Mouse (Mus musculus) MEL (cell line): ENCODE results near the gene Tmeff2. TPM values are rescaled to one million over a fixed set of nuclear protein-coding genes. Genes with fewer than 3 reads are reported as not detected.

ENCODE experiments used
- DNase-seq: peaks from one replicate; pipeline ENCODE4 v3.0.0; 2011; ENCODE audit warnings: low read depth, low spot score
- H3K27ac ChIP-seq: 2 replicates; pipeline ENCODE4 v1.5.1; 2012; ENCODE audit warnings: low read depth, mild to moderate bottlenecking, control low read depth, low read length, moderate library complexity; ENCODE audit not compliant: control insufficient read depth
- H3K27me3 ChIP-seq, 2 experiments: fragments of 150-350 bp in 1 of 2; sonication (generic) in 1 of 2; 2 replicates each; pipeline ENCODE4 v1.6.1; 2012; ENCODE audit warnings: low read length in 2 of 2, mild to moderate bottlenecking in 2 of 2, improper control_type of control experiment in 1 of 2, moderate library complexity in 1 of 2; ENCODE audit not compliant: insufficient read depth in 2 of 2, control insufficient read depth in 1 of 2
- H3K36me3 ChIP-seq, 2 experiments: 2 replicates each; pipeline ENCODE4 v1.6.1; 2012 to 2014; ENCODE audit warnings: low read length in 2 of 2, improper control_type of control experiment in 1 of 2, inconsistent platforms in 1 of 2, mild to moderate bottlenecking in 1 of 2; ENCODE audit not compliant: insufficient read depth in 2 of 2, control insufficient read depth in 1 of 2
- H3K4me1 ChIP-seq, 2 experiments: fragments of 150-350 bp in 1 of 2; sonication (generic) in 1 of 2; 2 replicates each; pipeline ENCODE4 v1.6.1; 2012; ENCODE audit warnings: low read length in 2 of 2, improper control_type of control experiment in 1 of 2, mild to moderate bottlenecking in 1 of 2; ENCODE audit not compliant: insufficient read depth in 2 of 2, control insufficient read depth in 1 of 2
- H3K4me3 ChIP-seq, 2 experiments: fragments of 150-350 bp in 1 of 2; sonication (generic) in 1 of 2; 2 replicates each; pipeline ENCODE4 v1.5.1; 2012; ENCODE audit warnings: low read depth in 2 of 2, low read length in 2 of 2, mild to moderate bottlenecking in 2 of 2, moderate library complexity in 2 of 2, control low read depth in 1 of 2, improper control_type of control experiment in 1 of 2; ENCODE audit not compliant: control insufficient read depth in 1 of 2, insufficient read depth in 1 of 2
- H3K79me2 ChIP-seq: 2 replicates; pipeline ENCODE4 v1.6.1; 2012; ENCODE audit warnings: mild to moderate bottlenecking, low read length, moderate library complexity; ENCODE audit not compliant: control insufficient read depth, poor library complexity, insufficient read depth
- H3K9ac ChIP-seq: 2 replicates; pipeline ENCODE4 v1.6.1; 2012; ENCODE audit warnings: low read depth, mild to moderate bottlenecking, control low read depth, low read length, moderate library complexity; ENCODE audit not compliant: control insufficient read depth, poor library complexity, severe bottlenecking
- H3K9me3 ChIP-seq: fragments of 150-350 bp; sonication (generic); replicated peaks from 2 replicates; pipeline ENCODE4 v1.6.1; 2012; ENCODE audit warnings: mild to moderate bottlenecking, low read length, improper control_type of control experiment, moderate library complexity; ENCODE audit not compliant: insufficient read depth
- E2F4 ChIP-seq: IDR thresholded peaks from 2 replicates; pipeline ENCODE4 v1.6.1; 2011; ENCODE audit warnings: low read depth, low read length, improper control_type of control experiment, borderline replicate concordance
- ETS1 ChIP-seq: IDR thresholded peaks from 2 replicates; pipeline ENCODE4 v1.6.1; 2012; ENCODE audit warnings: low read depth, mild to moderate bottlenecking, inconsistent platforms, low read length, improper control_type of control experiment, moderate library complexity
- JUND ChIP-seq: IDR thresholded peaks from 2 replicates; pipeline ENCODE4 v1.6.1; 2011; ENCODE audit warnings: low read depth, mild to moderate bottlenecking, improper control_type of control experiment, low read length
- KAT2A ChIP-seq: conservative IDR thresholded peaks from 2 replicates; pipeline ENCODE4 v1.6.1; 2012; ENCODE audit warnings: low read depth, low read length, improper control_type of control experiment, inconsistent platforms
- MAFK ChIP-seq: IDR thresholded peaks from 2 replicates; pipeline ENCODE4 v1.6.1; 2011; ENCODE audit warnings: low read depth, mild to moderate bottlenecking, low read length, improper control_type of control experiment, borderline replicate concordance
- MAZ ChIP-seq: IDR thresholded peaks from 2 replicates; pipeline ENCODE4 v1.6.1; 2012; ENCODE audit warnings: low read depth, mild to moderate bottlenecking, inconsistent platforms, low read length, improper control_type of control experiment
- MXI1 ChIP-seq: IDR thresholded peaks from 2 replicates; pipeline ENCODE4 v1.6.1; 2011; ENCODE audit warnings: mild to moderate bottlenecking, low read depth, low read length, improper control_type of control experiment
- NELFE ChIP-seq: IDR thresholded peaks from 2 replicates; pipeline ENCODE4 v1.6.1; 2011; ENCODE audit warnings: low read depth, low read length, improper control_type of control experiment
- POLR2A ChIP-seq, 2 experiments: IDR thresholded peaks; 2 replicates each; pipeline ENCODE4 v1.6.1; 2011 to 2012; ENCODE audit warnings: low read length in 2 of 2, mild to moderate bottlenecking in 2 of 2, control low read depth in 1 of 2, improper control_type of control experiment in 1 of 2, low read depth in 1 of 2, moderate library complexity in 1 of 2; ENCODE audit not compliant: control insufficient read depth in 1 of 2, insufficient read depth in 1 of 2, poor library complexity in 1 of 2
- POLR2AphosphoS2 ChIP-seq: IDR thresholded peaks from 2 replicates; pipeline ENCODE4 v1.6.1; 2011; ENCODE audit warnings: low read length, improper control_type of control experiment
- POLR2AphosphoS5 ChIP-seq: IDR thresholded peaks from 2 replicates; pipeline ENCODE4 v1.6.1; 2012; ENCODE audit warnings: low read depth, borderline replicate concordance, mild to moderate bottlenecking, inconsistent platforms, low read length, moderate library complexity, mixed read lengths
- TBP ChIP-seq: IDR thresholded peaks from 2 replicates; pipeline ENCODE4 v1.8.0; 2011; ENCODE audit warnings: low read depth, low read length, improper control_type of control experiment
- TCF12 ChIP-seq: IDR thresholded peaks from 2 replicates; pipeline ENCODE4 v1.6.1; 2014; ENCODE audit warnings: low read depth, mild to moderate bottlenecking, inconsistent platforms, low read length, improper control_type of control experiment, moderate library complexity
- USF1 ChIP-seq: IDR thresholded peaks from 2 replicates; pipeline ENCODE4 v1.6.1; 2014; ENCODE audit warnings: low read depth, mild to moderate bottlenecking, inconsistent platforms, low read length, improper control_type of control experiment, moderate library complexity
- ZC3H11A ChIP-seq: IDR thresholded peaks from 2 replicates; pipeline ENCODE4 v1.6.1; 2012; ENCODE audit warnings: low read depth, mild to moderate bottlenecking, inconsistent platforms, low read length, improper control_type of control experiment
- ZKSCAN1 ChIP-seq: IDR thresholded peaks from 2 replicates; pipeline ENCODE4 v1.6.1; 2012; ENCODE audit warnings: low read depth, mild to moderate bottlenecking, inconsistent platforms, low read length, improper control_type of control experiment, moderate library complexity
- polyA plus RNA-seq, 2 experiments: library from polyadenylated mRNA; stranded (reverse) in 1 of 2; unstranded in 1 of 2; fragments of >175 nt in 1 of 2; fragments of >200 nt in 1 of 2; gene quantifications; 2 replicates each; pipeline versions ENCODE4 v1.2.1 to v1.2.4; 2012; ENCODE audit warnings: low replicate concordance in 2 of 2, low read depth in 1 of 2; ENCODE audit not compliant: insufficient read length in 2 of 2, insufficient read depth in 1 of 2, missing spikeins in 1 of 2
- total RNA-seq: library from RNA; depleted of rRNA; stranded (reverse); fragments of 300-350 nt; gene quantifications from 2 replicates; pipeline ENCODE4 v1.2.3, GENCODE M21; 2012

The Tmeff2 gene
- total and polyA plus RNA-seq, 3 experiments = not detected

DNA sequence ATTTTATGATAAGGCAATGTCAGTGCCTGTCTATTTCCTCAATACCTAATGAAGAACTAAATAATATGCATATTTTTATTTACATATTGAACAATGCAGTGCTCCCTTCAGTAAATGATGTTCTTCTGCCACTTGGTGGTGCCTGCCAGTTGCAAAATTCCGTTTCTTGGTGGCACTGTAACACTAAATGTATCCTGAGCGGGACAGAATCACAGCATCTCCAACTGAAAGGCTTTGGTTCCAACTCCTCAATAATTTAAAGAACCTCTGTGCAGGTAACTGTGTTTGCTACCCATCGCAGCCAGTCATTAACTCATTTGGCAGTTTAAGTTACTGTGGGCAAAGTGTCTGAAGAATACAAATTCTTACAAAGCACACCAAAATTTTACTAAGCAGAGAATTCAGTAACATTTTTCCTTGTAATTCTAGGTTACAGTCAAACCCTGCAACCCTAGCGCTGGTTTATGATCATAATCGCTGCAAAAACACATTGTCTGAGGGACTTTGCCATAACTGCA, 24.4 kb downstream of the Tmeff2 start:
- H3K4me3 ChIP-seq = no peak overlapping the region
- no peaks in the 10 kb centered on the region for H3K27me3 ChIP-seq
- no peak for DNase-seq
- TF ChIP-seq POLR2AphosphoS2 (no peak), E2F4 (no peak), KAT2A (no peak)
- no peak overlapping the region for H3K9ac ChIP-seq
- H3K36me3 ChIP-seq = no peaks in the 10 kb centered on the region
- H3K9me3 ChIP-seq = no peaks in the 10 kb centered on the region
- no peaks in the 10 kb centered on the region for H3K4me1 ChIP-seq
- H3K27ac ChIP-seq = no peak overlapping the region
- no peaks in the 10 kb centered on the region for H3K79me2 ChIP-seq

DNA sequence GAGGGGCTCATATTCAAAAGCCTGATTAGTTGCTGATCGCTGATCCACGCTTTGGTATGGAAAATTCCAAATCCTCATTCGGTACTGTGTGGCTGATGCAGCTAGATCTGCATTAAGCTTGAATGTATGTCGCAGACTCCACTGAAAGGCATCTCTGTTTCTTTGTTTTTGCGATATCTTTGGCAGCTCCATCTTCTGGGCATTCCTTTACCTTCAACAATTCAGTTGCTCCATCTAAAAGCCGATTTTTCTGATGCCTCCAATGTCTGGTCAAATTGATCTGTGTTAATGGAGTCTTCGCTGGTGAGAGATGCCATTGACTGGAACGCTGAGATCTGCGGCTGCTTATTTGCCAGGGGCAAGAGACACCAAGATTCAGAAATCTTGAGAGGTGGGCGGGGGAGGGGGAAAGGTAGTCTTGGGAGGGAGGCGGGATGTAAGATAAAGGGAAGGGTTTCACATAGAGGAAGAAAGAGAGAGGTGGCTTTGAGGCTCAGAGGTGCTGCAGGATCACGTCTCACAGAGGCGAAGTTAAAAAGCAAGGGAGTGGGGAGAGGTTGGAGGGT, 25.0 kb downstream of the Tmeff2 start:
- H3K36me3 ChIP-seq = no peaks in the 10 kb centered on the region
- no peaks in the 10 kb centered on the region for H3K4me1 ChIP-seq
- no peaks in the 10 kb centered on the region for H3K9me3 ChIP-seq
- H3K27ac ChIP-seq = no peak overlapping the region
- no peak overlapping the region for H3K9ac ChIP-seq
- no peaks in the 10 kb centered on the region for H3K27me3 ChIP-seq
- no peak overlapping the region for H3K4me3 ChIP-seq
- DNase-seq = no peak
- no peaks in the 10 kb centered on the region for H3K79me2 ChIP-seq
- TF ChIP-seq MAFK (no peak), TCF12 (no peak), E2F4 (no peak), ETS1 (no peak), JUND (no peak), POLR2A (IDR thresholded peaks at IDR 0.05; ENCODE audit: control insufficient read depth in 1 of 2, insufficient read depth in 1 of 2, low read depth in 1 of 2, low read length in 2 of 2, poor library complexity in 1 of 2) (no peak), USF1 (no peak), MAZ (no peak), TBP (no peak), MXI1 (no peak), ZKSCAN1 (no peak), ZC3H11A (no peak), POLR2AphosphoS5 (no peak), NELFE (no peak)
